Mouse (Mus musculus) testis, adult 2 months (tissue): ENCODE measurements at regions not wholly inside any gene's neighbourhood (a gene's known extent, or its start where the extent isn't known, plus 50 kb on each side); places are given as distances from the start of the nearest gene placed in this dataset.

ENCODE experiments used
- H3K27ac ChIP-seq: fragments of 200-500 bp; 2 replicates; pipeline ENCODE4 v1.5.1; 2012; ENCODE audit warnings: low read depth, low read length; ENCODE audit not compliant: control insufficient read depth, insufficient read depth
- H3K27me3 ChIP-seq: fragments of 200-500 bp; 2 replicates; pipeline ENCODE4 v1.6.1; 2012; ENCODE audit warnings: mild to moderate bottlenecking, low read length, moderate library complexity; ENCODE audit not compliant: control insufficient read depth, insufficient read depth
- H3K36me3 ChIP-seq: fragments of 200-500 bp; 2 replicates; pipeline ENCODE4 v1.6.1; 2012; ENCODE audit warnings: mild to moderate bottlenecking, low read length; ENCODE audit not compliant: control insufficient read depth, insufficient read depth
- H3K4me1 ChIP-seq: fragments of 200-500 bp; 2 replicates; pipeline ENCODE4 v1.6.1; 2012; ENCODE audit warnings: low read length; ENCODE audit not compliant: control insufficient read depth, insufficient read depth
- H3K4me3 ChIP-seq: fragments of 200-500 bp; 2 replicates; pipeline ENCODE4 v1.5.1; 2012; ENCODE audit warnings: low read depth, mild to moderate bottlenecking, low read length, moderate library complexity, mixed read lengths; ENCODE audit not compliant: control insufficient read depth
- CTCF ChIP-seq: fragments of 200-500 bp; IDR thresholded peaks from 2 replicates; pipeline ENCODE4 v1.5.1; 2012; ENCODE audit warnings: low read depth, mild to moderate bottlenecking, inconsistent platforms, low read length, moderate library complexity; ENCODE audit not compliant: control insufficient read depth, insufficient read depth, insufficient replicate concordance
- POLR2A ChIP-seq: fragments of 200-500 bp; IDR thresholded peaks from 2 replicates; pipeline ENCODE4 v1.6.1; 2012; ENCODE audit warnings: low read depth, mild to moderate bottlenecking, inconsistent platforms, low read length, moderate library complexity; ENCODE audit not compliant: control insufficient read depth

DNA sequence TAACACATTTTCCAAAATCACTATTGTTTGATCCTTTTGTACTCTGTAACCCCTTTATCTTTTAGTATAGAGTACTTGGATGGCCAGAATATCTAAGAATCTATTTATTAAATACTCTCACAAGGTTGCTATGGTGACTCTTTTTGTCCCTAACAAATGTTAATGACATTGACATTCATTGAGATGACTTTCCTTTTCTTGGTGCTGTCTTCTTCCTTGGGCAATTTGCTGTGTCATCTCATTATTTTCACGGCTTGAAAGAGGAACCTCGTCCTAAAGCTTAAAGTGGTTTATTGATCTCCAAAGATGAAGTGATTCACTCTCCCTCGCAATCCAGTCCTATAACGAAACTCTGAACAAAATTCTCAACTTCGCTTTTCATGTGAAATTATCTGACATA, 265.6 kb upstream of the Zfp960 start:
- no peak overlapping the region for H3K27ac ChIP-seq
- H3K36me3 ChIP-seq = no peaks in the 10 kb centered on the region
- H3K4me3 ChIP-seq = no peak overlapping the region
- TF ChIP-seq CTCF = no peak
- no peak for TF ChIP-seq POLR2A
- H3K4me1 ChIP-seq = no peaks in the 10 kb centered on the region
- H3K27me3 ChIP-seq = no peaks in the 10 kb centered on the region

DNA sequence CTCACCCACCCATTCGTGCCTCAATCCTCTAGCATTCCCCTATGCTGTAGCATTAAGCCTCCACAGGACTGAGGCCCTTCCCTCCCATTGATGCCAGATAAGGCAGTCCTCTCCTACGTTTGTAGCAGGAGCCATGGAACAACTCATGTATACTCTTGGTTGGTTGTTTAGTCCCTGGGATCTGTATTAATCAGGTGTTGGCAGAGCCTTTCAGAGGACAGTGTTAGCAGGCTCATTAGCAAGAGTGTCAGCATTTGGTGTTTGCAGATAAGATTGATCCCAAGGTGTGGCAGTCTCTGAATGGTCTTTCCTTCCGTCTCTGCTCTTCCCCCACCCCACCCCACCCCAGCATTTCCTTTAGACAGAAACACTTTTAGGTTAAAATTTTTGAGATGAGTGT, 258.9 kb upstream of the Zfp960 start:
- TF ChIP-seq POLR2A = no peak
- TF ChIP-seq CTCF = no peak
- H3K27ac ChIP-seq = no peak overlapping the region

DNA sequence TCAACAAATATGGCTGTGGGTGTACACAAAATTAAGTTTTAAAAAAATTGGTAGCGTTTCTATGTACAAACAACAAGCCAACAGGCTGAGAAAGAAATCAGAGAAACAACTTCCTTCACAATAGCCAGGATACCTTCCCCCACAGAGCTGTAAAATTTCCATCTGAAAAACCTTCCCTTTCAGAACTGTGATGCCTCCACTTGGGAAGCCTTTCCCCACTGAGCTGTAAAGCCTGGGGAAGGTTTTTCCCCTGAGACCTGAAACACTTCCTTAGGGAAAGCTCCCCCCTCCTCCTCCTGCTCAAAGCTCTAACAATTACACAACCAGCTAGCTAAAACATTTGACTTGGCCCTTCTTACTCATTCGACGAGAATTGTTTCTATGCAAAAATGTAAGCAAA, 245.5 kb upstream of the Zfp960 start:
- no peaks in the 10 kb centered on the region for H3K4me1 ChIP-seq
- no peak overlapping the region for H3K4me3 ChIP-seq
- no peak for TF ChIP-seq CTCF
- TF ChIP-seq POLR2A = no peak
- H3K27me3 ChIP-seq = no peaks in the 10 kb centered on the region
- no peaks in the 10 kb centered on the region for H3K36me3 ChIP-seq
- no peak overlapping the region for H3K27ac ChIP-seq

More for the DNA sequence above, 258.9 kb upstream of the Zfp960 start:
- H3K36me3 ChIP-seq = no peaks in the 10 kb centered on the region
- no peaks in the 10 kb centered on the region for H3K4me1 ChIP-seq
- no peaks in the 10 kb centered on the region for H3K27me3 ChIP-seq
- no peak overlapping the region for H3K4me3 ChIP-seq

DNA sequence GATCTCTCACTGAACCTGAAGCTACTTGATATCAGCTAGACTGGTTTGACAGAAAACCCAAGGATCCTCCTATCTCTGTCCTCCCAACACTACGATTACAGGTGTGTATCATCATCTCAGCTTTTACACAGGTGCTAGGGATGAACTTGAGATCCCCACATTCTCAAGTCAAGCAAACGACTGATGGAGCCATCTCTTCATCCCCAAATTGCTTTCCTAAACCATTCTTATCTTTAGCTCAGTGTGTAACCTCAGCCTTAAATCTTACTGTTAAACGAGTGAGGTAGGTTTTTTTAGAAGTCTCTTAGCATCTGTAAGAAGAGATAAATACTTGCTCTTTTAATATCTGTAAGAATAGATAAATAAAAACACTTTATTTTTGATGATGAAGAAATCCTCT, 242.2 kb upstream of the Zfp960 start:
- H3K27ac ChIP-seq = no peak overlapping the region
- TF ChIP-seq POLR2A (no peak), CTCF (no peak)
- H3K36me3 ChIP-seq = no peaks in the 10 kb centered on the region
- H3K4me1 ChIP-seq = no peaks in the 10 kb centered on the region
- H3K4me3 ChIP-seq = no peak overlapping the region
- H3K27me3 ChIP-seq = no peaks in the 10 kb centered on the region

DNA sequence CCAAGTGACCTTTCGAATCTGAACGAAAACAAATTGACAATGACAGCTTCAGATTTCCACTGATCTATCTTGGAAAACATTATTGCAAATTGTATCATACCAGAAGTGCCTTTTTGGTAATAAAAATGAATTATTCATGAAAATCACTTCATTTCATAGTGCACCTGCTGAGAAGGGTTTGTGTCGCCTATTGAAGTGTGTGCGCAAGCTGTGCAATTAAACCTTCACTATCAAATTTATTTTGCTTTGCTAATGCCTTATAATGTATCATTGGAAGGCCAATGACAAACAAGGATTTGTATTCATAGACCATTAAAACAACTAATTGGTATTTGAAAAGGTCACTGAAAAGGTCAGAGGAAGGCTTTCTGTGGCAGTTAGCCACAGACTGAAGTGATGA, 224.8 kb upstream of the Zfp960 start:
- TF ChIP-seq POLR2A (no peak), CTCF (no peak)
- H3K36me3 ChIP-seq = no peaks in the 10 kb centered on the region

DNA sequence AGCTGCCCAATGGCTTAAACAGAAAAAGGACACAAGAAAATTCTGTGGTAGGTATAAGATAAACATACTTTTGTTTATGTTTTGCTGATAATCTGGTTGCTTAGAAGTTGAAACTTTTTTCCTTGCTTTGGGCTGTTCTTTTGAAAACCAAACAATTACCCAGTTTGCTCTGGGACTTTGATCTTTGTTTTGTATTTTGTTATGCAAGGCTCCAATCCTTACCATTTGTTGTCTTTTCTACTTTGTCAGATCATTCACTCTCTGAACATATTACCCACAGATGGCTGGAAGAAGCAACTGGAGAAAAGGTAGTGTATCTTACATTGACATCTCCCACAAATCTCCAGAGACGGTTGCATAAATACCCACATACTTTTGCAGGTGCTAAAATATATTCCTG, 203.1 kb upstream of the Zfp960 start:
- H3K4me1 ChIP-seq = no peaks in the 10 kb centered on the region
- no peak overlapping the region for H3K4me3 ChIP-seq
- H3K36me3 ChIP-seq = no peaks in the 10 kb centered on the region
- TF ChIP-seq CTCF = no peak
- TF ChIP-seq POLR2A = no peak
- H3K27me3 ChIP-seq = no peaks in the 10 kb centered on the region
- no peak overlapping the region for H3K27ac ChIP-seq

More for the DNA sequence above, 224.8 kb upstream of the Zfp960 start:
- no peaks in the 10 kb centered on the region for H3K4me1 ChIP-seq
- H3K27ac ChIP-seq = no peak overlapping the region
- no peaks in the 10 kb centered on the region for H3K27me3 ChIP-seq
- no peak overlapping the region for H3K4me3 ChIP-seq

DNA sequence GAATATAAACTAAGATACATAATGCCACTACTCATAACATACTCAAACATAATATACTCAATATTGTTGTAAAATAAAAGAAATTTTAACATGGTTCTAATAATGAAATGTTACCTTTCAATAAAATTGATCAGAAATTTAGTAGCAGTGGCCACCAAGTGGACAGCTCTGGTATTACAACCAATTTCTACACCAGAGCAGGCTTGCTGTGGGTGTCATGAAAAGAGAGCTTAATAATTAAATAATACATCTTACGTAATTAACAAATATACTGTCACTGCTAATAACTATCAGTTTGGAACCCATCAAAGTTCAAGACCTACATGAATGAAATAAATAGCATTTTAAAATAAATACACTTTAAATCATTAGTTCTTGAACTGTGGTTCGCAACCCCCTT, 163.1 kb upstream of the Zfp960 start:
- Histone ChIP-seq H3K27ac (no peak overlapping the region), H3K27me3 (no peaks in the 10 kb centered on the region), H3K4me1 (no peaks in the 10 kb centered on the region), H3K36me3 (no peaks in the 10 kb centered on the region), H3K4me3 (no peak overlapping the region)
- TF ChIP-seq POLR2A (no peak), CTCF (no peak)

DNA sequence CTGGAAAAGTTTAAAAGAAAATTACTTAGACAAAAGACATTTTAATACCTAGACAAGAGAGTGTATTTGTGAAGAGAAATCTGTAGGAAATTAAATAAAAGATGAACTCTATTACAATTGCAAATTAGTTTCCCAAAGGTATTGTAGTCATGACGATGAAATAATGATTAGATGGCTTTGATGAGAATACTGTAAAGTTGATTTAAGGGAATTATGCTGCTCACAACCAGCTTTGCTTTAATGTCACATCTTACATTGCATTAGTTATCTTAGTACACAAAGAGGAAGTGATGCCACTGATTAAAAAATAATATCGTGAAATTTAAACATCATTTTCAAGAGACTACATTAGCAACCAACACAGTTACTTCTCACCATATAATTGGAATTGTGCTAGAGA, 145.7 kb upstream of the Zfp960 start:
- H3K4me3 ChIP-seq = no peak overlapping the region
- TF ChIP-seq POLR2A (no peak), CTCF (no peak)
- no peaks in the 10 kb centered on the region for H3K27me3 ChIP-seq
- no peak overlapping the region for H3K27ac ChIP-seq
- H3K36me3 ChIP-seq = no peaks in the 10 kb centered on the region
- no peaks in the 10 kb centered on the region for H3K4me1 ChIP-seq
